Mouse (Mus musculus) bone marrow macrophage, adult 2 months (primary cell): ENCODE results near the gene Scaf4. TPM values are rescaled to one million over a fixed set of nuclear protein-coding genes. Genes with fewer than 3 reads are reported as not detected.
"Not testable (repeated sequence)": the region's sequence is repeated elsewhere in the genome, so short reads cannot be mapped to it uniquely, and the experiment has no call there.

Experiments used
- H3K27ac ChIP-seq: 2 replicates; pipeline ENCODE4 v1.5.1; 2012; ENCODE audit warnings: low read depth, low read length; ENCODE audit not compliant: insufficient read depth
- H3K4me1 ChIP-seq: 2 replicates; pipeline ENCODE4 v1.6.1; 2012; ENCODE audit warnings: low read length; ENCODE audit not compliant: control insufficient read depth, insufficient read depth
- H3K4me3 ChIP-seq: 2 replicates; pipeline ENCODE4 v1.5.1; 2012; ENCODE audit warnings: mild to moderate bottlenecking, low read length, moderate library complexity; ENCODE audit not compliant: insufficient read depth
- CTCF ChIP-seq: IDR thresholded peaks from 2 replicates; pipeline ENCODE4 v1.5.1; 2012; ENCODE audit warnings: low read depth, mild to moderate bottlenecking, low read length, moderate library complexity
- POLR2A ChIP-seq: IDR thresholded peaks from 2 replicates; pipeline ENCODE4 v1.6.1; 2012; ENCODE audit warnings: mild to moderate bottlenecking, low read depth, low read length, borderline replicate concordance
- polyA plus RNA-seq: library from polyadenylated mRNA; stranded (reverse); fragments of >200 nt; gene quantifications from 2 replicates; pipeline ENCODE4 v1.2.4, GENCODE M21; 2012; ENCODE audit not compliant: missing spikeins, insufficient read depth, insufficient read length

Gene Scaf4
- polyA plus RNA-seq, 1 experiment = 39.2 TPM

GRCm38 (mm10) chr16:90266581-90266980 is 17.7 kb downstream of the Scaf4 start:
- TF ChIP-seq CTCF (no peak), POLR2A (no peak)
- no peak overlapping the region for H3K4me3 ChIP-seq
- H3K4me1 ChIP-seq = peaks cover 16% of the 10 kb centered on the region
- no peak overlapping the region for H3K27ac ChIP-seq

GRCm38 (mm10) chr16:90265106-90265505 is 19.2 kb downstream of the Scaf4 start:
- H3K27ac ChIP-seq = no peak overlapping the region

GRCm38 (mm10) chr16:90264021-90264420 is 20.3 kb downstream of the Scaf4 start:
- Histone ChIP-seq H3K4me3 (no peak overlapping the region), H3K27ac (no peak overlapping the region), H3K4me1 (peaks cover 28% of the 10 kb centered on the region)
- TF ChIP-seq CTCF (no peak), POLR2A (no peak)

More at GRCm38 (mm10) chr16:90265106-90265505, 19.2 kb downstream of the Scaf4 start:
- H3K4me1 ChIP-seq = peaks cover 20% of the 10 kb centered on the region
- no peak overlapping the region for H3K4me3 ChIP-seq
- no peak for TF ChIP-seq POLR2A
- no peak for TF ChIP-seq CTCF

- Histone ChIP-seq H3K4me3 (no peak overlapping the region), H3K27ac (no peak overlapping the region), H3K4me1 (peaks cover 21% of the 10 kb centered on the region)
- TF ChIP-seq POLR2A = no peak
- TF ChIP-seq CTCF = no peak
These were observed 22.5 kb downstream of the Scaf4 start for GRCm38 (mm10) chr16:90261791-90262190.

- TF ChIP-seq POLR2A = no peak
- TF ChIP-seq CTCF = no peak
- Histone ChIP-seq H3K4me3 (no peak overlapping the region), H3K27ac (no peak overlapping the region), H3K4me1 (peaks cover 15% of the 10 kb centered on the region)
These were observed 24.2 kb downstream of the Scaf4 start for GRCm38 (mm10) chr16:90260097-90260496.

GRCm38 (mm10) chr16:90259623-90260022 is 24.7 kb downstream of the Scaf4 start:
- TF ChIP-seq POLR2A (no peak), CTCF (no peak)
- no peak overlapping the region for H3K27ac ChIP-seq
- H3K4me1 ChIP-seq = peaks cover 15% of the 10 kb centered on the region
- H3K4me3 ChIP-seq = no peak overlapping the region

- Histone ChIP-seq H3K4me1 (peaks cover 15% of the 10 kb centered on the region), H3K4me3 (no peak overlapping the region), H3K27ac (no peak overlapping the region)
- TF ChIP-seq POLR2A (no peak), CTCF (no peak)
These were observed 25.4 kb downstream of the Scaf4 start for GRCm38 (mm10) chr16:90258950-90259349.

- H3K4me3 ChIP-seq = no peak overlapping the region
- no peak for TF ChIP-seq POLR2A
- TF ChIP-seq CTCF = no peak
- H3K27ac ChIP-seq = no peak overlapping the region
- H3K4me1 ChIP-seq = no peaks in the 10 kb centered on the region
These were observed 31.8 kb downstream of the Scaf4 start for GRCm38 (mm10) chr16:90252521-90252920.

- H3K4me3 ChIP-seq, H3K4me1 ChIP-seq, H3K27ac ChIP-seq: not testable (repeated sequence)
These were observed 33.0 kb downstream of the Scaf4 start for GRCm38 (mm10) chr16:90251256-90251655.

GRCm38 (mm10) chr16:90250099-90250498 is 34.2 kb downstream of the Scaf4 start:
- Histone ChIP-seq H3K4me1 (no peaks in the 10 kb centered on the region), H3K27ac (no peak overlapping the region), H3K4me3 (no peak overlapping the region)
- TF ChIP-seq POLR2A (no peak), CTCF (no peak)
